Mouse (Mus musculus) granulocyte monocyte progenitor cell, adult 5-6 weeks (primary cell): ENCODE results near the gene Nacc2. TPM values are rescaled to one million over a fixed set of nuclear protein-coding genes. Genes with fewer than 3 reads are reported as not detected.

Source experiments
- ATAC-seq: replicated peaks from 2 replicates; pipeline ENCODE4 v1.8.0; 2016; ENCODE audit warnings: mild to moderate bottlenecking, moderate TSS enrichment, inconsistent platforms; ENCODE audit not compliant: poor library complexity, severe bottlenecking
- total RNA-seq, 2 experiments: library from RNA; stranded (forward) in 1 of 2; stranded (reverse) in 1 of 2; fragments of 200-712, 200-1000 nt in 1 of 2; fragments of >200 nt in 1 of 2; fragmentation: Nextera tagmentation in 1 of 2; gene quantifications; 2 replicates each; pipeline ENCODE4 v1.2.3; 2014 to 2017

The Nacc2 gene
- total RNA-seq, 2 experiments from 2014 or later: 0.30 to 0.57 TPM

GRCm38 (mm10) chr2:26107011-26107410, 16.0 kb downstream of the Nacc2 start:
- ATAC-seq: no peak

GRCm38 (mm10) chr2:26106233-26106632, 16.8 kb downstream of the Nacc2 start:
- ATAC-seq: no peak

GRCm38 (mm10) chr2:26100296-26100695, 22.7 kb downstream of the Nacc2 start:
- ATAC-seq: no peak

GRCm38 (mm10) chr2:26099851-26100250, 23.2 kb downstream of the Nacc2 start:
- no peak for ATAC-seq

- no peak for ATAC-seq
Measured at GRCm38 (mm10) chr2:26099260-26099659, 23.8 kb downstream of the Nacc2 start.

GRCm38 (mm10) chr2:26093897-26094296, 29.1 kb downstream of the Nacc2 start:
- no peak for ATAC-seq

- peak; percentile 21; the same call in 1 of the 2 replicates for ATAC-seq
Measured at GRCm38 (mm10) chr2:26091771-26092393, 31.1 kb downstream of the Nacc2 start.

GRCm38 (mm10) chr2:26090876-26091770, 31.9 kb downstream of the Nacc2 start:
- ATAC-seq: peak; percentile 82

- ATAC-seq: no peak
Measured at GRCm38 (mm10) chr2:26089005-26089404, 34.0 kb downstream of the Nacc2 start.

- no peak for ATAC-seq
Measured at GRCm38 (mm10) chr2:26086926-26087600, 36.0 kb downstream of the Nacc2 start.

- no peak for ATAC-seq
Measured at GRCm38 (mm10) chr2:26086505-26086904, 36.5 kb downstream of the Nacc2 start.

- no peak for ATAC-seq
Measured at GRCm38 (mm10) chr2:26082883-26083282, 40.1 kb downstream of the Nacc2 start.

GRCm38 (mm10) chr2:26080830-26081229, 42.2 kb downstream of the Nacc2 start:
- no peak for ATAC-seq

GRCm38 (mm10) chr2:26079409-26079808, 43.6 kb downstream of the Nacc2 start:
- no peak for ATAC-seq

GRCm38 (mm10) chr2:26077068-26077467, 46.0 kb downstream of the Nacc2 start:
- ATAC-seq: no peak

GRCm38 (mm10) chr2:26076121-26076520, 46.9 kb downstream of the Nacc2 start:
- no peak for ATAC-seq

- no peak for ATAC-seq
Measured at GRCm38 (mm10) chr2:26074551-26074950, 48.5 kb downstream of the Nacc2 start.

GRCm38 (mm10) chr2:26068592-26068991, 54.4 kb downstream of the Nacc2 start:
- ATAC-seq: no peak

GRCm38 (mm10) chr2:26068175-26068574, 54.8 kb downstream of the Nacc2 start:
- no peak for ATAC-seq

- no peak for ATAC-seq
Measured at GRCm38 (mm10) chr2:26066527-26066926, 56.5 kb downstream of the Nacc2 start.
